Mouse (Mus musculus): ENCODE results near the gene Slc9a4.
"Not testable (repeated sequence)": the region's sequence is repeated elsewhere in the genome, so short reads cannot be mapped to it uniquely, and the experiment has no call there.

The Slc9a4 gene

GRCm38 (mm10) chr1:40579784-40580183, at the start of gene Slc9a4:
TSS of gene Slc9a4 (plus strand) at chr1:40580081.
- DNase-seq (ENCODE audit: low spot score): peak; percentile 15

- no peak for DNase-seq (ENCODE audit: low spot score)
Observed at GRCm38 (mm10) chr1:40537577-40537976, 42.3 kb upstream of the Slc9a4 start.

GRCm38 (mm10) chr1:40544650-40545049, 35.2 kb upstream of the Slc9a4 start:
- peak; percentile 16 for DNase-seq (ENCODE audit: low spot score)

GRCm38 (mm10) chr1:40546645-40547044, 33.2 kb upstream of the Slc9a4 start:
- no peak for DNase-seq (ENCODE audit: low spot score)

DNA sequence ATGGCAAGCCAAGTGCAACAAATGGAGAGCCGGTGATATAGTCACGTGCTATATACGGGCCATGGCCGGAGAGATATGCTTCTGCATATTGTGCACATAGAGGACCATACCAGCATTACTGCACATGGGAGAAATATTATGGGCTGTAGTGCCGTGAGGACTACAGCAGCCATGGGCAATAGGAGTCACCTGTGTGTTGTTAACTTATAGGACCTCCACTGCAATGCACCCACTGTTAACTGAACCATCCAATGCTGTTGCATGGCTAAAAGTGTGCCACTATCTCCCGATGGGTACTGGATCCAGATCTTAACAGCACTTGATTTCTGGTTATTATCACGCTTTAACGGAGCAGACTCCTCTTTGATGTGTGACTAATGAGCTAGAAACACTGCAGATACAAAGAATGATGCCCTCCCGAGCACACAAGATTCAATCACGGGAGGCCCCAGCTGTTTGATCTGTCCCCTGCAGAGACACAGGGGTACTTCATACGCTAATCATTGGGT, 32.8 kb upstream of the Slc9a4 start:
- no peak for DNase-seq (ENCODE audit: low spot score)

DNA sequence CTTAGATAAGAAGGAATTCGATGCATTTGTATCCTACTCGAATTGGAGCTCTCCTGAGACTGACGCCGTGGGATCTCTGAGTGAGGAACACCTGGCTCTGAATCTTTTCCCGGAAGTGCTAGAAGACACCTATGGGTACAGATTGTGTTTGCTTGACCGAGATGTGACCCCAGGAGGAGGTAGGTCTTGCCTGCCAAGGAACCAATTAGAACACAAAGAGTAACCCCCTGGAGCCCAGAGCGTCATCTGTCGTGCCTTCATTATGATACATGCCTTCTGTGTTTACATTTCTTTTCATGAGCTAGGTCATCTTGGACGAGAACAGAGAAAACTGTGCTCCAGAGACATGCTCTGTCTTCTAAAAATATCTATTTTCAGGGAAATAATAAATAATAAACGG, 32.1 kb upstream of the Slc9a4 start:
- DNase-seq (ENCODE audit: low spot score): no peak

- DNase-seq (ENCODE audit: low spot score): no peak
Observed at GRCm38 (mm10) chr1:40569374-40569773, 10.5 kb upstream of the Slc9a4 start.

DNA sequence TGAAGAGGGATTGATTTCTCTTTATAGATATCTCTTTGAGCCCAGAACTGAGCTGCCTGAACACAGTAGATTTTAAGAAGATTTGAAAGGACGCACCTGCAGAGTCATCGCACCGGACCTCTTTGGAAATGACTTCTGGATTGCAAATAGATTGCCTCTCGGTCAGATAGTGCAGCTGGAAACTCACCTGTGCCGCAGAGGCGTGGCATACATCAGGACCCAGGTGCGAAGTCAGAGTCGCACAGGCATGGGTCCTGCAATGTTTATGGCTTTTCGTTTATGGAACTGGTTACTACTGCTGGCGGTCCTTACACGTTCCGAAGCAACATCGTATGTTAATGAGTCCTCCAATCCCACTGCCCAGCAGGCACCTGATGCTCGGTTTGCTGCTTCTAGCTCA, 388 bp downstream of the Slc9a4 start:
- no peak for DNase-seq (ENCODE audit: low spot score)

DNA sequence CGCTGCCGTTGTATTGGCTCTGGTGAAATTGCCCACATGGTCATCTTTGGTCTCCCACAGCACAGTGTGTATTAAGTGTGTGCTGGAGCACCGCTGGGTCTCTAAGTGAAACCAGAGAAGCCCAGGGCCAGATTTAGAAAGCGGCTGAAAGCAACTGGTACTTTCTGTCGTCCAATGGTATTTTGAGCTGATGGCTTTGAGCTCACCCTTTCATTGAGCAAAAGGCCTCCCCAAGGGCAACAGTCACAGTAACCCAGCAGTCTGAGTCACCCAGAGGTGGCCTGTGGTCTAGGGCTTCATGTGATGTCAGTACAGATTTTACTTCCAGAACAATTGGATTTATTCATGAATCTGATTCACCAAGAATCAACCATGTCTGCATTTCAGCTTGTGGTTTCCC, 6.9 kb downstream of the Slc9a4 start:
- no peak for DNase-seq (ENCODE audit: low spot score)

DNA sequence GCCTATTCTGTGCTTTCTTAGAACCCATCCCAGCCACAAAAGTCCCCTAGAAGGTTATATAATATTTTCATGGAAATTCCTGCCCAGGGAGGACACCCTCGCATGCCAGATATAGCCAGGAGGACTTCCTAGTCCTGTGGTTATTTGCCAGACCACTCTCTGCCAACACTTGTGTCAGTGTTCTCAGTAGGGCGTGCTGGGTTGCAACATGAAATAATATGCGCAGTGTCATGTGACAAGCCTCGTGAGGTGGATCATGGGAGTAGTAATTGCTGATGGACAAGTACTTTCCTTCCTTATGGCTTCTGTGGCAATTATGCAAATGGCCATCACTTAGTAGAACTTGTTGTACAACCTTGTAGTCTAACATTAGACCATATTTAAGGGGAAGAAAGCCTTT, 11.1 kb downstream of the Slc9a4 start:
- DNase-seq (ENCODE audit: low spot score): no peak

DNA sequence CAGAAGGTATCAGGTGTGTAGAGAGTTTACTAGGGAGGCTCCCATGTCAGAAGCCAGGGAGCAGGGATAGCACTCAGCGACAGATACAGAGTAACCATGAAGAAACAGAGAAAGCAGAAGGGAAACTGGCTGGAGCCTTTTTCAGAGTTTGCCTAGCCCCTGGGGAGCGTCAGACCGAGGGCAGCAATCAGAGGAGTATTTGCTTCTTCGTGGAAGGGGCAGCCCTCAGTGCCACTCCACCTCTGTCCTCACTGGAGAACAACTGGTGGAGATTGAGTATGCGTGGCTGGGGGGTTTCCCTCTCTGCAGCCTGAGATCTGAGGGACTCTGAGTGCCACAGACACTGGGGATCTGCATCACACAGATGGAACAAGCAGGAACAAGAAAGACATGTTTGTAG, 17.9 kb downstream of the Slc9a4 start:
- DNase-seq (ENCODE audit: low spot score): no peak

DNA sequence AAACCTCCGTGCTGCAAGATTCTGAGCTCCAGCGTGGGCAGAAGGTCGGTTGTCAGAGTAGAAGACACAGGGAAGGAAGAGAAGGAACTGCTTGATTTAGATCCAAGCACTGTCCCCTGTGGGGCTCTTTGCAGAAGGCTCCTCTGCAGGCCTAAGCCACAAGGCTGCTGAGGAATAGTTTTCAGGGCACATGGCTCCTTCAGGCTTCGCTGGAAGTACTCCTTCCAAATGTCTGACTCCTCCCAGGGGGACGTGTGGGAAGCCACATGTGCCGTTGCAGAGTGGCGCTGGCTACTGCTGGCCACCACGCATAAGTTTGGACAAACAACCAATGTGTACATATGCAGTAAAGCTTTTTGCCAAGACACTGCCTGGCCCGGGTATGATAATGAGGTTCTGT, 19.8 kb downstream of the Slc9a4 start:
- DNase-seq (ENCODE audit: low spot score): not testable (repeated sequence)

- peak; percentile 23 for DNase-seq (ENCODE audit: low spot score)
Observed at GRCm38 (mm10) chr1:40600394-40601327, 20.8 kb downstream of the Slc9a4 start.

DNA sequence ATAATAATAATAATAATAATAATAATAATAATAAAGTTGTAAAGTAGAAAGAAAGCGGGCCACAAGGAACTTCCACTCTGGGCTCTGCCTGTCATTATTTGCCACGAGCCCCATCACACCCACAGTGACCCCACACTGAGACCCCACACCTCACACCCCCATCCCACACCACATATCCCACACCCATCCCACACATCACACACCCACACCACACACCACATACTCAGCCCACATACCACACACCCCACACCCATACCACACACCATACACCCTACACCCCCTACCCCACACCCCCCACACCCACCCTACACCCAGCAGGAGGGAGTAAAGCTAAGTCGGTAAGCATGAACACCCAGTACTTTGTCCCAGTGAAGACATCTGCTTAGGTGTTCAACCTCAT, 21.6 kb downstream of the Slc9a4 start:
- no peak for DNase-seq (ENCODE audit: low spot score)

GRCm38 (mm10) chr1:40613219-40613618, 33.3 kb downstream of the Slc9a4 start:
- DNase-seq (ENCODE audit: low spot score): no peak

DNA sequence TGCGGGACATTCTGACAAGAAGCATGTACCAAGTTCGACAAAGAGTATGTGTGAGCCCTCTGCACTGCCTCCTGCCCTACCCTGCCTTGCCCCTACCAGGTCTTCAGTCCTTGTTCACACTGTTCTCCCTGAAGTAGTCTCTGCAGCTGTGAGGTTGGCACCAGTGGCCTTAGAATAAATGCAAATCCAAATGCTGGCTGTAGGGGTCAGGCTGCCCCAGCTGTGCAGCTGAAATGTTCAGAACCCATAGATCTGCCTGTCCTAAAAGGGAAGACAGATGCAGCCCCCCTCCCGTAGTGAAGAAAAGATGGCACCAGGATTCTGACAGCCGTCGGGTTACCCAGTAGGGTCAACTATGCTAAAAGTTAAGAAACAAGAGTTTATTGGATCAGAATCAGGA, 39.2 kb downstream of the Slc9a4 start:
- DNase-seq (ENCODE audit: low spot score): no peak

- no peak for DNase-seq (ENCODE audit: low spot score)
Observed at GRCm38 (mm10) chr1:40619871-40620270, 40.0 kb downstream of the Slc9a4 start.

DNA sequence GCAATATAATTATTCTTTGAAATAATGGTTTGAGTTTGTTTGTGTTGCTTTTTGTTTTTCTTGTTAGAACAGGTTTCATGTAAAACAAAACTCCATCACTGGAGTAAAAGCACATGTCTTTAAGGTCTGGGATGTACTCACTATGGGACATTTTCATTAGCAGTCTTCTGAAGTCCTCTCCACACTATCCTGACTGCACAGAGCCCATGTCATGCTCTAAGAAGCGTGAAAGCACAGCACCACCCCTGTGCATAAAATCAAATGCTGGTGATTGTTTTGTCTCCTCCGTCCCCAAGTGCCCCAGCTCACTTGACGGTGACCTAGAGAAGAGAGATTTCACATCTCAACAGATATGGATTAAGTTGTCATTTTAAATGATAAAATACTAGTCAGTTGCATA, 45.1 kb downstream of the Slc9a4 start:
- no peak for DNase-seq (ENCODE audit: low spot score)

- DNase-seq (ENCODE audit: low spot score): no peak
Observed at GRCm38 (mm10) chr1:40626954-40627353, 47.1 kb downstream of the Slc9a4 start.

DNA sequence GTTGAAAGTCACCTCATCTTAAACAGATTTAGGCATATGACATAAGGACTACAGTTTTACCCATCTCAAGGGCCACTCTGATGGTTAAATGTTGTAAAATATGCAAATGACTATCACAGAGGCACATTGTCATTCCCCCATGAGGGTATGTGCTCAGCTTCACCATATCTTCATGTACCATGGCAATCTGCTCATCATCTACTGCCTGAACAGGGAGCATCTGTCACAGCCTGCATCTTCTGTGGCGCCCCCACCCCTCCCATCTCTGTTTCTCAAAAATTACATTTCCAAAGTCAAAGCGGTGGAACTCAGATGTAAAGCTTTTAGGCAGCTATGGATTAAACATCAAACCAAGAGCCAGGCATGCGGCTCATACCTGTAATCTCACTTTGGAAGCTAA, 48.6 kb downstream of the Slc9a4 start:
- no peak for DNase-seq (ENCODE audit: low spot score)

- DNase-seq (ENCODE audit: low spot score): no peak
Observed at GRCm38 (mm10) chr1:40632407-40633062, 52.7 kb downstream of the Slc9a4 start.

DNA sequence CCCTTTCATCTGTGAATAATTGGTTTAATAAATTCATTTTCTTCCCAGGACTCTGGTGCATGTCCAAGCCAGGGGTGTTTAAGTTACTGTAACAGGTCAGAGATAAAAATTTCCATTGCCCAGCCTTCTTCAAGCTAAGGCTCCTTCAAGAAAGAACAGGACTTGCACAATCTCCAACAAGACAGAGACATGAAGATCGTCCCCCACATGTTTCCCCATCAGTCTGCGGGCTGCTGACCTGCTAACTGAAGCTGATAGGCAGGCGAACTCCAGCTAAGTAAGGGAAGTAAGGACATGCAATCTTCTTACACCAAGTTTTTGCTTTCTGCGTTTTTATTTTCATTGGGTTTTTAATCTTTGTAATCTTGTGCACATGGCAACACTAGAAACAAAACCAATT, 54.7 kb downstream of the Slc9a4 start:
- DNase-seq (ENCODE audit: low spot score): no peak

GRCm38 (mm10) chr1:40648234-40648633, 68.4 kb downstream of the Slc9a4 start:
- DNase-seq (ENCODE audit: low spot score): no peak

All from left cerebral cortex, adult 11 months (tissue).